ENCODE assay signal across 11 mouse cellular contexts in genomic region chr15:10250784-10251183, GRCm38 (mm10).
"Had no signal": no experiment of that assay in that cellular context is flagged by ENCODE, and none has a peak within 500 bp of the region (broad histone marks: within the 10 kb centered on the region; RNA-seq: fewer than 3 reads in every experiment).

No protein-coding gene starts in this region.

- H3K27ac ChIP-seq: hindbrain, postnatal 0 days; left cerebral cortex, adult 2 months; limb, embryonic 10.5 days; liver, embryonic 15.5 days; midbrain, embryonic 12.5 days; stomach, embryonic 15.5 days had no signal

- DNase-seq: kidney, adult 11 months; right cerebral cortex, postnatal 14 days; thymus, postnatal 36 days had no signal

- H3K36me3 ChIP-seq: limb, embryonic 10.5 days; liver, embryonic 15.5 days; midbrain, embryonic 12.5 days; stomach, embryonic 15.5 days had no signal

- ATAC-seq: hindbrain, postnatal 0 days; midbrain, embryonic 16.5 days had no signal

- H3K27me3 ChIP-seq: liver, embryonic 15.5 days; midbrain, embryonic 12.5 days; stomach, embryonic 15.5 days had no signal

- H3K4me1 ChIP-seq: liver, embryonic 15.5 days; midbrain, embryonic 12.5 days; stomach, embryonic 15.5 days had no signal

- H3K9ac ChIP-seq: liver, embryonic 15.5 days; midbrain, embryonic 12.5 days; stomach, embryonic 15.5 days had no signal

- H3K4me3 ChIP-seq: left cerebral cortex, adult 2 months; limb, embryonic 10.5 days; liver, embryonic 15.5 days; midbrain, embryonic 12.5 days; stomach, embryonic 15.5 days had no signal

- H3K9me3 ChIP-seq: limb, embryonic 10.5 days; liver, embryonic 15.5 days; midbrain, embryonic 12.5 days; stomach, embryonic 15.5 days had no signal

- H3K4me2 ChIP-seq: liver, embryonic 11.5 days; liver, embryonic 15.5 days; midbrain, embryonic 12.5 days; stomach, embryonic 15.5 days had no signal
